Mouse (Mus musculus): Measurements from ENCODE around the gene Tial1. TPM values are rescaled to one million over a fixed set of nuclear protein-coding genes. Genes with fewer than 3 reads are reported as not detected.

Gene Tial1
- polyA plus RNA-seq, 1 experiment from 2014 or later, result 44.1 TPM

DNA sequence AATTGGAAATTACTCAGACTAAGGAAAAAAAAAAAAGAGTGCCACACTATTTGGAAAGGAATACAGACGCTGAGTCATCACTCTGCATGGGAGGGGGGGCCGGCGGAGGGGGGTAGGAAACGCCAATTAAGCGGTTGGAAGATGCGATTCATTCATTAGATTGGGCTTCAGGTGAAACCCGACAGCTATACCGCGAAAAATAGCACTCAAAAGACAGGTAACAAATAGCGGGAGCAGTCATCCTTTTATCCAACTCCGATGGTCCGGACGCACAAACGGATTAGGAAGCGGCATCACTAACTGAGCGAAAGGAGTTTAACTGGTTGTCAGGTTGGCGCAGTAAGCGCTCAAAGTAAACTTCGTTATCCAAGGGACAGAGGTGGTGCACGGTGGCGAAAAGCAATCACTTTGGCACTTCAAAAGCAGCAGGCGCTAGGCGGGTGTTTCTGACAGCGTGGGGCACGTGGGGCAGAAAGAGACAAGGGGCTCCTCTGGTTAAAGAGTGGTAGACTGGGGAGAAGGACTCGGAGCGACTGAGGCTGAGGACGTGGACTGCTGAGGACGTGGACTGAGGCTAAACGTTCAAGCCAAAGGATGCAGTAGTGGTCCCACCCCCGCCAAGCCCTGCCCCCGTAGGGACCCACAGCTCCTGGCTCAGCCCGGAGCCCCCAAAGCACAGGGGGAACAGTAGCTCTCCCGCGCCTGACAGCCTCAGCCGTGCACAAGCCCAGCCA, 1.2 kb downstream of the Tial1 start:
- H3K4me1 ChIP-seq (ENCODE audit: control insufficient read depth, insufficient read depth, low read length), result peaks cover 24% of the 10 kb centered on the region; the same call in 1 of the 2 replicates
- peak overlapping the region; percentile 88 for H3K27ac ChIP-seq (replicated peaks; ENCODE audit: low read depth, low read length)
- H3K4me3 ChIP-seq (replicated peaks; ENCODE audit: low read depth, low read length), result peak overlapping the region; percentile 89
- WGBS, result under 1% methylated on average over 36 of the region's 36 CpGs
- peak overlapping the region; percentile 83 for H3K9ac ChIP-seq (replicated peaks; ENCODE audit: low read length)
- peak; percentile 54 for DNase-seq
- no peaks in the 10 kb centered on the region for H3K36me3 ChIP-seq (ENCODE audit: control insufficient read depth, insufficient read depth, low read length)
- H3K27me3 ChIP-seq (ENCODE audit: control insufficient read depth, insufficient read depth, low read length), result no peaks in the 10 kb centered on the region
- ATAC-seq (ENCODE audit: low FRiP score, low TSS enrichment), result peak; percentile 5; the same call in 1 of the 2 replicates
- no peaks in the 10 kb centered on the region for H3K9me3 ChIP-seq (ENCODE audit: control insufficient read depth, low read length)
- H3K4me2 ChIP-seq (ENCODE audit: low read length), result peak overlapping the region; percentile 90

- DNase-seq, result peak; percentile 25
- H3K27me3 ChIP-seq (ENCODE audit: control insufficient read depth, insufficient read depth, low read length), result no peaks in the 10 kb centered on the region
- H3K9ac ChIP-seq (replicated peaks; ENCODE audit: low read length), result peak overlapping the region; percentile 83
- H3K27ac ChIP-seq (replicated peaks; ENCODE audit: low read depth, low read length), result peak overlapping the region; percentile 88; the same call in 1 of the 2 replicates
- H3K4me2 ChIP-seq (ENCODE audit: low read length), result peak overlapping the region; percentile 90
- no peaks in the 10 kb centered on the region for H3K9me3 ChIP-seq (ENCODE audit: control insufficient read depth, low read length)
- ATAC-seq (ENCODE audit: low FRiP score, low TSS enrichment), result no peak
- H3K4me3 ChIP-seq (replicated peaks; ENCODE audit: low read depth, low read length), result peak overlapping the region; percentile 89
- WGBS, result 15% methylated on average over 4 of the region's 4 CpGs
- H3K36me3 ChIP-seq (ENCODE audit: control insufficient read depth, insufficient read depth, low read length), result 0 out of 2 replicates have a peak, but pooled peaks cover under 1% of the 10 kb centered on the region
- H3K4me1 ChIP-seq (ENCODE audit: control insufficient read depth, insufficient read depth, low read length), result peaks cover 24% of the 10 kb centered on the region; the same call in 1 of the 2 replicates
Measured at GRCm38 (mm10) chr7:128459791-128460130, 1.8 kb downstream of the Tial1 start.

DNA sequence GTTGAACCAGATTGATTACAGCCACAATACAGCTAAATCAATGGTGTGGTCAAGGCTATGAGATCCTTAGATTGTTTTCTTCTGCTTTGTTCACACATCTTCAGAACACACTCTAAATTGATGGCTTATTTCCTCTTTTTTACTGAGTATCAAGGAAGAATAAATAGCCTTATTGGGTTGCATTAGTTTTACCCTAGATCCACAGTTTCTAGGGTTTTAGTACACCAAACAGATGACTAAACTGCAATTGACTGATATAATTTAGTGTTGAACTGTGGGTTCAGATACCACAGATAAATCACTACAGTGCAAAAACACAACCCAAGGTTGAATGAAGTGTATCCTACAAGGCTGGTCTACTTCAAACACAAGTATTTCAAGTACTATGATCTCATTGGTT, 3.5 kb downstream of the Tial1 start:
- Histone ChIP-seq H3K4me3 (replicated peaks; ENCODE audit: low read depth, low read length) (no peak overlapping the region), H3K9me3 (ENCODE audit: control insufficient read depth, low read length) (no peaks in the 10 kb centered on the region), H3K4me1 (ENCODE audit: control insufficient read depth, insufficient read depth, low read length) (peaks cover 24% of the 10 kb centered on the region; the same call in 1 of the 2 replicates), H3K27ac (replicated peaks; ENCODE audit: low read depth, low read length) (no peak overlapping the region), H3K4me2 (ENCODE audit: low read length) (no peak overlapping the region), H3K9ac (replicated peaks; ENCODE audit: low read length) (no peak overlapping the region), H3K27me3 (ENCODE audit: control insufficient read depth, insufficient read depth, low read length) (no peaks in the 10 kb centered on the region), H3K36me3 (ENCODE audit: control insufficient read depth, insufficient read depth, low read length) (peaks cover 18% of the 10 kb centered on the region)
- ATAC-seq (ENCODE audit: low FRiP score, low TSS enrichment) (no peak), DNase-seq (no peak)

- DNase-seq, result no peak
- no peaks in the 10 kb centered on the region for H3K27me3 ChIP-seq (ENCODE audit: control insufficient read depth, insufficient read depth, low read length)
- WGBS, result 95% methylated on average over 1 of the region's 1 CpGs
- no peak overlapping the region for H3K9ac ChIP-seq (replicated peaks; ENCODE audit: low read length)
- ATAC-seq (ENCODE audit: low FRiP score, low TSS enrichment), result no peak
- no peak overlapping the region for H3K27ac ChIP-seq (replicated peaks; ENCODE audit: low read depth, low read length)
- no peak overlapping the region for H3K4me3 ChIP-seq (replicated peaks; ENCODE audit: low read depth, low read length)
- H3K36me3 ChIP-seq (ENCODE audit: control insufficient read depth, insufficient read depth, low read length), result peaks cover 57% of the 10 kb centered on the region
- H3K9me3 ChIP-seq (ENCODE audit: control insufficient read depth, low read length), result no peaks in the 10 kb centered on the region
- H3K4me2 ChIP-seq (ENCODE audit: low read length), result no peak overlapping the region
- 0 out of 2 replicates have a peak, but pooled peaks cover 9% of the 10 kb centered on the region for H3K4me1 ChIP-seq (ENCODE audit: control insufficient read depth, insufficient read depth, low read length)
Measured at GRCm38 (mm10) chr7:128452731-128453130, 8.8 kb downstream of the Tial1 start.

DNA sequence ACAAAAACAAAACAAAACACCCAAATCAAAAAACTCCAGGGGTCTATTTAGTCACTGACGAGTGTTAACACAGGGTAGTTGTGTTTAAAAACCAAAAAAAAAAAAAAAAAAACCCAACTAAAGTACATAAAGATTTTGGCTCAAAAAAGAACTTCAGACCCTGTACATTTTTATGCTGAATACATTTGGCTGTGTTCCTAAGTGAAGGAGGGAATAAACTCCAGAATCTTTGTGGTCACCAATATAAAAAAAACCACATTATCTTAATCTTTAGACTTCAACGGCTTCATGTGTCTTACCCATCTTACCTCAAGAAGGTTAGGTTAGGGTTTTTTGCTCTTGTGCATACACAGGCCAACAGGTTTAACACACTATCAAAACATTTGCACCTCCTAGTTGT, 20.9 kb downstream of the Tial1 start:
- WGBS, result 92% methylated on average over 2 of the region's 2 CpGs
- ATAC-seq (ENCODE audit: low FRiP score, low TSS enrichment) (no peak), DNase-seq (no peak)
- Histone ChIP-seq H3K27me3 (ENCODE audit: control insufficient read depth, insufficient read depth, low read length) (no peaks in the 10 kb centered on the region), H3K9ac (replicated peaks; ENCODE audit: low read length) (no peak overlapping the region), H3K4me1 (ENCODE audit: control insufficient read depth, insufficient read depth, low read length) (no peaks in the 10 kb centered on the region), H3K36me3 (ENCODE audit: control insufficient read depth, insufficient read depth, low read length) (peaks cover 52% of the 10 kb centered on the region), H3K4me2 (ENCODE audit: low read length) (no peak overlapping the region), H3K4me3 (replicated peaks; ENCODE audit: low read depth, low read length) (no peak overlapping the region), H3K9me3 (ENCODE audit: control insufficient read depth, low read length) (no peaks in the 10 kb centered on the region), H3K27ac (replicated peaks; ENCODE audit: low read depth, low read length) (no peak overlapping the region)

GRCm38 (mm10) chr7:128439251-128439650, 22.3 kb downstream of the Tial1 start:
- 96% methylated on average over 6 of the region's 6 CpGs for WGBS
- Histone ChIP-seq H3K4me1 (ENCODE audit: control insufficient read depth, insufficient read depth, low read length) (no peaks in the 10 kb centered on the region), H3K9me3 (ENCODE audit: control insufficient read depth, low read length) (no peaks in the 10 kb centered on the region), H3K27me3 (ENCODE audit: control insufficient read depth, insufficient read depth, low read length) (no peaks in the 10 kb centered on the region), H3K36me3 (ENCODE audit: control insufficient read depth, insufficient read depth, low read length) (peaks cover 38% of the 10 kb centered on the region), H3K4me3 (replicated peaks; ENCODE audit: low read depth, low read length) (no peak overlapping the region), H3K4me2 (ENCODE audit: low read length) (no peak overlapping the region), H3K27ac (replicated peaks; ENCODE audit: low read depth, low read length) (no peak overlapping the region), H3K9ac (replicated peaks; ENCODE audit: low read length) (no peak overlapping the region)
- DNase-seq (no peak), ATAC-seq (ENCODE audit: low FRiP score, low TSS enrichment) (no peak)

DNA sequence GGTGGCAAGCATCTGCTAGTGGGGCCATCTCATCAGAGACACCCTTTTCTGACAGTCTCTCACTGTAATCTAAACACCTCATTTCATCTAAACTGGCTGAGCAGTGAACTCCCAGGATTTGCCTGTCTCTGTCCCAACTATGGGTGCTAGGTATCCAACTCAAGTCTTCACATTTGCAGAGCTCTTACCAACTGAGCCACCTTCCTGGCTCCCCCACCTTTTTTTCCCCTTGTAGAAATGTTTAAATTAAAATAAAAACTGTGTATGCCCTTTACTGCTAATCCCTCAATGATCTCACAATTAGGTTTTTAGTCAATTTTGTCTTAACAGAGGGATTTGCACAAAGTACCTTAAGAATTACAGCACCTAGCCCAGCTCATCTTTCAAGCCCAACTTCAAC, 23.4 kb downstream of the Tial1 start:
- no peaks in the 10 kb centered on the region for H3K4me1 ChIP-seq (ENCODE audit: control insufficient read depth, insufficient read depth, low read length)
- H3K4me3 ChIP-seq (replicated peaks; ENCODE audit: low read depth, low read length), result no peak overlapping the region
- no peak for DNase-seq
- peaks cover 29% of the 10 kb centered on the region for H3K36me3 ChIP-seq (ENCODE audit: control insufficient read depth, insufficient read depth, low read length)
- H3K27ac ChIP-seq (replicated peaks; ENCODE audit: low read depth, low read length), result no peak overlapping the region
- no peak overlapping the region for H3K4me2 ChIP-seq (ENCODE audit: low read length)
- no peak for ATAC-seq (ENCODE audit: low FRiP score, low TSS enrichment)
- no peak overlapping the region for H3K9ac ChIP-seq (replicated peaks; ENCODE audit: low read length)
- H3K9me3 ChIP-seq (ENCODE audit: control insufficient read depth, low read length), result no peaks in the 10 kb centered on the region
- H3K27me3 ChIP-seq (ENCODE audit: control insufficient read depth, insufficient read depth, low read length), result no peaks in the 10 kb centered on the region

DNA sequence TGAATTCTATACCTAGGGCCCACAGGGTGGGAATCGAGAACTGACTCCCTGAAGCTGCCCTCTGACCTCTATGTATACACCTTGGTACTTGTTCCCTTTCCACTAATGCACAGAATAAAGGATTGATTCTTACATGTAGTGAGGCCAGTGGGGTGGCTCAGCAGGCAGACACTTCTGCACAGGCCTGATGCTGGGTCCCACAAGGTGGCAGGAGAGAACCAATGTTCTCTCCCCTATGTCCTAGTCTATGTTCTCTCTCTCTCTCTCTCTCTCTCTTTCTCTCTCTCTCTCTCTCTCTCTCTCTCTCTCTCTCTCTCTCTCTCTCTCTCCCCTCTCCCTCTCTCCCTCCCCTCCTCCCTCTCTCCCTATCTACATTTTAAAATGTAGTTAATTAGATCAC, 28.3 kb downstream of the Tial1 start:
- Histone ChIP-seq H3K4me2 (ENCODE audit: low read length) (no peak overlapping the region), H3K27ac (replicated peaks; ENCODE audit: low read depth, low read length) (no peak overlapping the region), H3K4me3 (replicated peaks; ENCODE audit: low read depth, low read length) (no peak overlapping the region), H3K9ac (replicated peaks; ENCODE audit: low read length) (no peak overlapping the region), H3K36me3 (ENCODE audit: control insufficient read depth, insufficient read depth, low read length) (no peaks in the 10 kb centered on the region), H3K4me1 (ENCODE audit: control insufficient read depth, insufficient read depth, low read length) (peaks cover 5% of the 10 kb centered on the region; the same call in 1 of the 2 replicates), H3K9me3 (ENCODE audit: control insufficient read depth, low read length) (no peaks in the 10 kb centered on the region), H3K27me3 (ENCODE audit: control insufficient read depth, insufficient read depth, low read length) (no peaks in the 10 kb centered on the region)
- WGBS, result 70% methylated on average over 1 of the region's 1 CpGs
- ATAC-seq (ENCODE audit: low FRiP score, low TSS enrichment) (no peak), DNase-seq (peak; percentile 71)

GRCm38 (mm10) chr7:128432574-128432973, 28.9 kb downstream of the Tial1 start:
- no peak overlapping the region for H3K4me2 ChIP-seq (ENCODE audit: low read length)
- ATAC-seq (ENCODE audit: low FRiP score, low TSS enrichment) (no peak), DNase-seq (peak; percentile 13)
- no peaks in the 10 kb centered on the region for H3K9me3 ChIP-seq (ENCODE audit: control insufficient read depth, low read length)
- no peak overlapping the region for H3K4me3 ChIP-seq (replicated peaks; ENCODE audit: low read depth, low read length)
- H3K36me3 ChIP-seq (ENCODE audit: control insufficient read depth, insufficient read depth, low read length), result no peaks in the 10 kb centered on the region
- peaks cover 5% of the 10 kb centered on the region; the same call in 1 of the 2 replicates for H3K4me1 ChIP-seq (ENCODE audit: control insufficient read depth, insufficient read depth, low read length)
- no peak overlapping the region; the same call in 1 of the 2 replicates for H3K27ac ChIP-seq (replicated peaks; ENCODE audit: low read depth, low read length)
- no peaks in the 10 kb centered on the region for H3K27me3 ChIP-seq (ENCODE audit: control insufficient read depth, insufficient read depth, low read length)
- 54% methylated on average over 10 of the region's 10 CpGs for WGBS
- H3K9ac ChIP-seq (replicated peaks; ENCODE audit: low read length), result no peak overlapping the region; the same call in 1 of the 2 replicates
